Mouse (Mus musculus) adrenal gland, adult (tissue): ENCODE measurements around the gene Ptdss2.

Experiments
- DNase-seq, 2 experiments: peaks; one replicate each; pipeline ENCODE4 v3.0.0; 2022 to 2023; ENCODE audit warnings: low spot score in 1 of 2; ENCODE audit not compliant: inconsistent age in 2 of 2

The Ptdss2 gene

GRCm38 (mm10) chr7:141206182-141206937 lies 84.2 kb downstream of the Ptdss2 start:
- DNase-seq = no peak
